Mouse (Mus musculus) MEL (cell line): Measurements from ENCODE around the gene Hmg20b.

Source experiments
- CTCF ChIP-seq, 3 experiments: IDR thresholded peaks in 2 of 3; conservative IDR thresholded peaks in 1 of 3; 2 replicates each; pipeline ENCODE4 v1.5.1; 2011 to 2012; ENCODE audit warnings: low read length in 3 of 3, low read depth in 2 of 3, mild to moderate bottlenecking in 2 of 3, improper control_type of control experiment in 1 of 3, inconsistent platforms in 1 of 3, mixed read lengths in 1 of 3, moderate library complexity in 1 of 3; ENCODE audit not compliant: control insufficient read depth in 1 of 3, insufficient read depth in 1 of 3, poor library complexity in 1 of 3, severe bottlenecking in 1 of 3
- ELF1 ChIP-seq: IDR thresholded peaks from 2 replicates; pipeline ENCODE4 v1.6.1; 2014; ENCODE audit warnings: low read depth, mild to moderate bottlenecking, inconsistent platforms, low read length, improper control_type of control experiment, moderate library complexity
- GATA1 ChIP-seq: IDR thresholded peaks from 2 replicates; pipeline ENCODE4 v1.6.1; 2011; ENCODE audit warnings: low read depth, low read length, improper control_type of control experiment
- MYC ChIP-seq: IDR thresholded peaks from 2 replicates; pipeline ENCODE4 v1.6.1; 2011; ENCODE audit warnings: low read depth, mild to moderate bottlenecking, low read length, improper control_type of control experiment, moderate library complexity
- NRF1 ChIP-seq: IDR thresholded peaks from 2 replicates; pipeline ENCODE4 v1.6.1; 2014; ENCODE audit warnings: low read depth, mild to moderate bottlenecking, inconsistent platforms, low read length, improper control_type of control experiment, moderate library complexity; ENCODE audit not compliant: poor library complexity, insufficient read depth, severe bottlenecking
- POLR2A ChIP-seq, 2 experiments: IDR thresholded peaks; 2 replicates each; pipeline ENCODE4 v1.6.1; 2011 to 2012; ENCODE audit warnings: low read length in 2 of 2, mild to moderate bottlenecking in 2 of 2, control low read depth in 1 of 2, improper control_type of control experiment in 1 of 2, low read depth in 1 of 2, moderate library complexity in 1 of 2; ENCODE audit not compliant: control insufficient read depth in 1 of 2, insufficient read depth in 1 of 2, poor library complexity in 1 of 2
- USF1 ChIP-seq: IDR thresholded peaks from 2 replicates; pipeline ENCODE4 v1.6.1; 2014; ENCODE audit warnings: low read depth, mild to moderate bottlenecking, inconsistent platforms, low read length, improper control_type of control experiment, moderate library complexity

DNA sequence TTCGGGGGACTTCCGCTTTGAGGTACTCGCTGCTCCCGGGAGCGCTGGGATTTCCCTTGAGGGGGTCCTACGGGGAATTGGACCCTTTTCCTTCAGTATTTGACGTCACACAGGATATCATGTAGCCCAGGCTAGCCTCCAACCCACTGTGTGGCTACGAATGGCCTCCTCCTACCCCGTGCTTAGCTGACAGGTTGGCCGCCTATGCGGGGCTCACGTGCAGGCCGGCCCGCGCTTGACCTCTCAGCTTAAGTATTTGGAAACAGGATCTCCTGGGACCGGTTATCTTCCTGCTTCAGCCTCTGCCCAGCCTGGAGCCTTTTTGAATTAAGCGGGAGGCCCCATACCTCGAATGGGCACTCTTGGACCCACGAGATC, 34.3 kb upstream of the Hmg20b start:
- TF ChIP-seq POLR2A (IDR thresholded peaks at IDR 0.05; ENCODE audit: control insufficient read depth in 1 of 2, insufficient read depth in 1 of 2, low read depth in 1 of 2, low read length in 2 of 2, poor library complexity in 1 of 2) (no peak), GATA1 (no peak), CTCF (IDR thresholded peaks at IDR 0.05 in 2 of 3, conservative IDR thresholded peaks at IDR 0.05 in 1 of 3; ENCODE audit: control insufficient read depth in 1 of 3, insufficient read depth in 1 of 3, low read depth in 2 of 3, low read length in 3 of 3, poor library complexity in 1 of 3, severe bottlenecking in 1 of 3) (no peak), ELF1 (no peak), NRF1 (no peak), MYC (no peak), USF1 (no peak)
